Mouse (Mus musculus) heart, postnatal 14 days (tissue): ENCODE results near the gene Hmgb1. TPM values are rescaled to one million over a fixed set of nuclear protein-coding genes. Genes with fewer than 3 reads are reported as not detected.

Source experiments
- DNase-seq, 2 experiments: peaks; one replicate each; pipeline ENCODE4 v3.0.0; 2021 to 2022
- intact Hi-C: fragments of 180-260 bp; cut with DNase I; formaldehyde crosslinking; loops from one replicate; pipeline ENCODE4 v1.15.1; 2025
- total RNA-seq, 2 experiments: library from RNA; stranded (reverse); gene quantifications; 2 replicates each; pipeline ENCODE4 v1.2.3; 2021

Hmgb1 gene
- total RNA-seq, 2 experiments from 2014 or later = 119 to 130 TPM

GRCm38 (mm10) chr5:149013817-149014508, 170.3 kb downstream of the Hmgb1 start:
- intact Hi-C loops = no loop called here
- no peak for DNase-seq

GRCm38 (mm10) chr5:149009111-149009510, 175.2 kb downstream of the Hmgb1 start:
- no peak for DNase-seq
- intact Hi-C loops = no loop called here

GRCm38 (mm10) chr5:149007295-149007646, 177.0 kb downstream of the Hmgb1 start:
- intact Hi-C loops = loop anchor here (2.0 kb wide), 1 partner anchor 44 kb away; no protein-coding TSS in a partner anchor
- no peak for DNase-seq

- intact Hi-C loops = loop anchor here (2.0 kb wide), 1 partner anchor 44 kb away; no protein-coding TSS in a partner anchor
- DNase-seq = peak; percentile 100
These were observed 177.7 kb downstream of the Hmgb1 start for GRCm38 (mm10) chr5:149006362-149007294.

- no peak for DNase-seq
- intact Hi-C loops = loop anchor here (2.0 kb wide), 1 partner anchor 45 kb away; no protein-coding TSS in a partner anchor
These were observed 178.5 kb downstream of the Hmgb1 start for GRCm38 (mm10) chr5:149005701-149006361.

- intact Hi-C loops = no loop called here
- no peak for DNase-seq
These were observed 179.2 kb downstream of the Hmgb1 start for GRCm38 (mm10) chr5:149005083-149005482.

GRCm38 (mm10) chr5:149003137-149003536, 181.2 kb downstream of the Hmgb1 start:
- DNase-seq = no peak
- intact Hi-C loops = no loop called here

GRCm38 (mm10) chr5:149002803-149003115, 181.5 kb downstream of the Hmgb1 start:
- DNase-seq = no peak
- intact Hi-C loops = no loop called here

GRCm38 (mm10) chr5:149002034-149002802, 182.1 kb downstream of the Hmgb1 start:
- DNase-seq = no peak
- intact Hi-C loops = no loop called here

- DNase-seq = no peak
- intact Hi-C loops = loop anchor here (5.0 kb wide), 2 partner anchors 32 to 48 kb away; no protein-coding TSS in a partner anchor
These were observed 184.5 kb downstream of the Hmgb1 start for GRCm38 (mm10) chr5:148999802-149000201.

GRCm38 (mm10) chr5:148998512-148998911, 185.8 kb downstream of the Hmgb1 start:
- intact Hi-C loops = loop anchor here (5.0 kb wide), 2 partner anchors 34 to 46 kb away; no protein-coding TSS in a partner anchor
- DNase-seq = no peak

- intact Hi-C loops = loop anchor here (5.0 kb wide), 2 partner anchors 36 to 44 kb away; no protein-coding TSS in a partner anchor
- no peak for DNase-seq
These were observed 187.6 kb downstream of the Hmgb1 start for GRCm38 (mm10) chr5:148996709-148997037.

Other genes with a start within 250 kb of the Hmgb1 start
- gene Gm42791, start 189.3 kb downstream of the Hmgb1 start, total RNA-seq = 1 to 10 TPM; 3.3 to 6.1 TPM
- gene Uspl1, start 139 bp downstream of the Hmgb1 start, total RNA-seq = 10 to 100 TPM; 17.6 to 19.6 TPM
- gene Alox5ap, start 80.3 kb upstream of the Hmgb1 start, total RNA-seq = 10 to 100 TPM; 13.2 to 16.8 TPM
- gene Medag, start 227.3 kb upstream of the Hmgb1 start, total RNA-seq = 10 to 100 TPM; 14.1 to 16.1 TPM